Mouse (Mus musculus) midbrain, embryonic 16.5 days (tissue): ENCODE data around the gene Rasd1. TPM values are rescaled to one million over a fixed set of nuclear protein-coding genes. Genes with fewer than 3 reads are reported as not detected.

Source experiments
- ATAC-seq: fragments of 200-750 bp; cut with Nextera tagmentation; 2 replicates; pipeline ENCODE4 v1.8.0; 2017; ENCODE audit warnings: moderate TSS enrichment
- H3K27ac ChIP-seq: fragments of 300-500 bp; sonication (generic); 2 replicates; pipeline ENCODE4 v1.5.1; 2014; ENCODE audit warnings: mild to moderate bottlenecking, low read length, mixed read lengths
- H3K27me3 ChIP-seq: fragments of 300-500 bp; sonication (generic); 2 replicates; pipeline ENCODE4 v1.6.1; 2014; ENCODE audit warnings: low read depth, low read length, mixed read lengths; ENCODE audit not compliant: control insufficient read depth, insufficient read depth
- H3K36me3 ChIP-seq: fragments of 300-500 bp; sonication (generic); 2 replicates; pipeline ENCODE4 v1.6.1; 2014; ENCODE audit warnings: mild to moderate bottlenecking, low read length, moderate library complexity, mixed read lengths; ENCODE audit not compliant: control insufficient read depth, insufficient read depth
- H3K4me1 ChIP-seq: fragments of 300-500 bp; sonication (generic); 2 replicates; pipeline ENCODE4 v1.6.1; 2014; ENCODE audit warnings: mild to moderate bottlenecking, low read length, mixed read lengths; ENCODE audit not compliant: control insufficient read depth, insufficient read depth
- H3K4me2 ChIP-seq: fragments of 300-500 bp; sonication (generic); 2 replicates; pipeline ENCODE4 v1.6.1; 2014; ENCODE audit warnings: mild to moderate bottlenecking, low read length, mixed read lengths
- H3K4me3 ChIP-seq: fragments of 300-500 bp; sonication (generic); 2 replicates; pipeline ENCODE4 v1.5.1; 2014; ENCODE audit warnings: low read depth, mild to moderate bottlenecking, low read length, moderate library complexity, mixed read lengths
- H3K9ac ChIP-seq: fragments of 300-500 bp; sonication (generic); 2 replicates; pipeline ENCODE4 v1.6.1; 2014; ENCODE audit warnings: low read depth, low read length, mixed read lengths
- H3K9me3 ChIP-seq: fragments of 300-500 bp; sonication (generic); replicated peaks from 2 replicates; pipeline ENCODE4 v1.6.1; 2014; ENCODE audit warnings: mild to moderate bottlenecking, low read length, mixed read lengths; ENCODE audit not compliant: control insufficient read depth, poor library complexity, severe bottlenecking
- WGBS: fragments of 180-500 bp; shearing (Covaris S2); extraction: QIAGEN DNeasy Blood & Tissue Kit; methylation state at CpG from one replicate; pipeline ENCODE4 v1.1.7; 2014; 5-methylcytosine and 5-hydroxymethylcytosine counted together
- polyA plus RNA-seq: library from polyadenylated mRNA; unstranded; fragments of >200 nt; fragmentation: Nextera tagmentation; extraction: Ambion mirVana; gene quantifications from 2 replicates; pipeline ENCODE4 v1.2.1, GENCODE M21; 2015

Rasd1 gene
- polyA plus RNA-seq, 1 experiment from 2014 or later = 2.5 TPM

DNA sequence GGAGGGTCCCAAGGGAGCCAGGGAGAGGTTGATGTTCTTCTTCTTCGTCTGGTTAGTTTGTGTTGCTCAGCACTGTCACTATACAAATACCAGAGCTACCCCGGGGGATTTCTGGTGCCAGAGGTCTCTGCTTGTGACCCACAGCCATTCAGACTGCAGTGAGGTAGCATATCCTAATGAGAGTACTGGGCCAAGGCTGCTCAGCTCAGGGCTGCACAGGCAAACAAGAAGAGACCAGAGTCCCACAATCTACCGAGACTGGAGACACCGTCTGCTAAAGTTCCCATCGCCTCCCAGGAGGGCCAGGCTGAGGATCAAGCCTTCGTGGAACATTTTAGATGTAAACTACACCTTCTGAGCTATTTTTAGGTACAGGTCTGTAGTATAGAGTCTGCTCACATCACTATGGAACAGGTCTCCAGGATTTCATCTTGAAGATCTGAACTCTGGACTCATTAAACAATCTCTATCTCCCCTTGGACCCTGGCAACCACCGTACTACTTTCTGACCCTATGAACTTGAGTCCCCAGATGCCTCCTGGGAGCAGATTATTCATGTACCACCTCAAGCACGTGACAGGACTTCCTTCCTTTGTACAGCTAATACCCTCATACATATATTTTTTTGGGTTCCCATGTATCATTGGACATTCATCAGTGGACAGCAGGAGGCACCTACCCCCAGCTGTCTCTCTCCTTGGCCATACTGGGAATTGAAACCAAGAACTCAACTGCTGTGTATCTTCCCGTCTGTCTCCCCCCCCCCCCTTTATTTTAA is 32.0 kb downstream of the Rasd1 start:
- no peak overlapping the region for H3K4me2 ChIP-seq
- WGBS = 71% methylated on average over 9 of the region's 9 CpGs
- ATAC-seq = no peak
- no peak overlapping the region for H3K27ac ChIP-seq
- no peaks in the 10 kb centered on the region for H3K9me3 ChIP-seq
- no peak overlapping the region for H3K9ac ChIP-seq
- H3K27me3 ChIP-seq = no peaks in the 10 kb centered on the region
- H3K4me3 ChIP-seq = no peak overlapping the region
- peaks cover 4% of the 10 kb centered on the region; the same call in 1 of the 2 replicates for H3K4me1 ChIP-seq
- H3K36me3 ChIP-seq = no peaks in the 10 kb centered on the region

- Histone ChIP-seq H3K27me3 (no peaks in the 10 kb centered on the region), H3K9me3 (no peaks in the 10 kb centered on the region), H3K27ac (no peak overlapping the region), H3K4me2 (no peak overlapping the region), H3K4me1 (peaks cover 4% of the 10 kb centered on the region; the same call in 1 of the 2 replicates), H3K4me3 (no peak overlapping the region), H3K36me3 (no peaks in the 10 kb centered on the region), H3K9ac (no peak overlapping the region)
- WGBS = 50% methylated on average over 4 of the region's 4 CpGs
- ATAC-seq = no peak
These were observed 34.7 kb downstream of the Rasd1 start for GRCm38 (mm10) chr11:59930031-59930430.

- no peak overlapping the region for H3K9ac ChIP-seq
- H3K27me3 ChIP-seq = no peaks in the 10 kb centered on the region
- no peak for ATAC-seq
- no peak overlapping the region for H3K4me3 ChIP-seq
- no peak overlapping the region for H3K4me2 ChIP-seq
- no peaks in the 10 kb centered on the region for H3K4me1 ChIP-seq
- no peaks in the 10 kb centered on the region for H3K36me3 ChIP-seq
- H3K9me3 ChIP-seq = no peaks in the 10 kb centered on the region
- 21% methylated on average over 7 of the region's 7 CpGs for WGBS
- H3K27ac ChIP-seq = no peak overlapping the region
These were observed 43.5 kb downstream of the Rasd1 start for GRCm38 (mm10) chr11:59921265-59921664.

GRCm38 (mm10) chr11:59920331-59920730 is 44.4 kb downstream of the Rasd1 start:
- no peaks in the 10 kb centered on the region for H3K36me3 ChIP-seq
- WGBS = 78% methylated on average over 5 of the region's 5 CpGs
- no peaks in the 10 kb centered on the region for H3K9me3 ChIP-seq
- no peak for ATAC-seq
- no peaks in the 10 kb centered on the region for H3K4me1 ChIP-seq
- no peak overlapping the region for H3K4me2 ChIP-seq
- H3K27me3 ChIP-seq = no peaks in the 10 kb centered on the region
- no peak overlapping the region for H3K9ac ChIP-seq
- no peak overlapping the region for H3K27ac ChIP-seq
- no peak overlapping the region for H3K4me3 ChIP-seq

DNA sequence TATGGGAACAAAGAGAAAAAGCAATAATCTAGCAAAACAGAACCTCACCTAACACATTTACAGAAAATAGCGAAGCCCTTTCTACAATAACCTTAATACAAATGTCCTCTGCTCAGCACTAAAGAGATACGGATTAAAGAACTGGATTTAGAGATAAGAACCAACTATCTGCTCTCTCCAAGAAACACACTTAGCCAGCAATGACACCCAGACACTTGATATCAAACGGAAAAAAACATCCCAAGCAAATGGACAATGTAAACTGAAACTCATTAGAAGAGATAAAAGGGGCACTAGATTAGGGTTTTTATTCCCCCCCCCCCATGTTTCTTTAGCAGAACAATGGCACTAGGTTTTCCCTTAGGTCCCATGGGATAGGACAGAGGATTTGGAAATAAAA is 45.3 kb downstream of the Rasd1 start:
- no peak overlapping the region for H3K4me3 ChIP-seq
- no peaks in the 10 kb centered on the region for H3K4me1 ChIP-seq
- ATAC-seq = no peak
- H3K27ac ChIP-seq = no peak overlapping the region
- H3K27me3 ChIP-seq = no peaks in the 10 kb centered on the region
- no peak overlapping the region for H3K4me2 ChIP-seq
- WGBS = 66% methylated on average over 3 of the region's 3 CpGs
- H3K36me3 ChIP-seq = no peaks in the 10 kb centered on the region
- no peaks in the 10 kb centered on the region for H3K9me3 ChIP-seq
- H3K9ac ChIP-seq = no peak overlapping the region

DNA sequence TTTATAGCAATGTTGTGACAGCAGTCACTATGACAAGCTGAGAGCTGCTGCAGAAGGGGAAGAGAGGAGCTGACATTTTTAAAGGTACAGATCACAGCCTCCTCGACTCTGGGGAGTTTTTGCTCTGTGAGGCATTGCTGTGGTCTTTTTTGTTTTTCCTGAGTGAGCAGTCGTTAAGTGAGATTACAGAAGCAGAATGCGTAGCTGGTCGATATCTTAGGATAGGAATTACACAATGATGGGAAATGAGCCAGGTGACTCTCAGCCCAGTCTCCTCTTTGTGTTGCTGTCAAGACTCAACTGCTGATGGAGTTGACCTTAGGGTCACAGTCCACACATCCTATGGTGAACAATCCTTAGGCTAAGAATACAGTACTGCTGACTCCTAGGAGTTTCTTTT is 46.7 kb downstream of the Rasd1 start:
- Histone ChIP-seq H3K27ac (no peak overlapping the region), H3K27me3 (no peaks in the 10 kb centered on the region), H3K4me3 (no peak overlapping the region), H3K9ac (no peak overlapping the region), H3K36me3 (no peaks in the 10 kb centered on the region), H3K4me1 (no peaks in the 10 kb centered on the region), H3K9me3 (no peaks in the 10 kb centered on the region), H3K4me2 (no peak overlapping the region)
- 60% methylated on average over 4 of the region's 4 CpGs for WGBS
- no peak for ATAC-seq

DNA sequence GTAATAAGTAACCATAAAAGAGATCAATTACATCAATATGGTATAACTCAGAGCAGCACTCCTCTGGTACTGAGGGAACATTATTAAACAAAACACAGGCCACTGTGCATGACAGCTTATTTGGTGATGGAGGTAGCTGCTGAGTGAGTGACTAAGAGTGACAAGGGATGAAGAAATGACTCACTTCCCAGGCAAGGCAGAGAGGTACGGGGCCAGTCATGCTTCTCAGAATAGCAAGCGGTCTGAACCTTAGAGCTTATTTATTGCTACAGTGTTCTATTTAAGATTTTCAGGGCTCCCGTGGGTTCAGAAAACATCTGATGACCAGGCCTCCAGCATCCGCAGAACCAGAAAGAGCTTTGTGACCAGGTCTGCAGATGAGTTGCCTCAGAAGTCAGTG is 51.0 kb downstream of the Rasd1 start:
- Histone ChIP-seq H3K9me3 (no peaks in the 10 kb centered on the region), H3K4me3 (no peak overlapping the region), H3K36me3 (no peaks in the 10 kb centered on the region), H3K9ac (no peak overlapping the region), H3K4me2 (no peak overlapping the region), H3K27ac (no peak overlapping the region), H3K4me1 (no peaks in the 10 kb centered on the region), H3K27me3 (no peaks in the 10 kb centered on the region)
- 84% methylated on average over 4 of the region's 4 CpGs for WGBS
- ATAC-seq = no peak

Other genes starting within 250 kb of the Rasd1 start
- gene Pld6, start 177.3 kb downstream of the Rasd1 start, polyA plus RNA-seq = 13.4 and 19.4 TPM in 2 replicates
- gene Flcn, start 154.9 kb downstream of the Rasd1 start, polyA plus RNA-seq = 45.2 and 48.2 TPM in 2 replicates
- gene Nt5m, start 125.5 kb downstream of the Rasd1 start, polyA plus RNA-seq = 68.5 and 75.8 TPM in 2 replicates
- gene Cops3, start 125.1 kb downstream of the Rasd1 start, polyA plus RNA-seq = 174 and 180 TPM in 2 replicates
- gene Med9, start 16.7 kb downstream of the Rasd1 start, polyA plus RNA-seq = 30.7 and 33.4 TPM in 2 replicates
- gene Pemt, start 81.5 kb upstream of the Rasd1 start, polyA plus RNA-seq = 7.6 and 9.4 TPM in 2 replicates
- 25.0 and 26.5 TPM in 2 replicates for gene Rai1, start 140.1 kb upstream of the Rasd1 start, polyA plus RNA-seq